Mouse (Mus musculus): ENCODE data around the gene Fkbp8. TPM values are rescaled to one million over a fixed set of nuclear protein-coding genes. Genes with fewer than 3 reads are reported as not detected.
"Not testable (repeated sequence)": the region's sequence is repeated elsewhere in the genome, so short reads cannot be mapped to it uniquely, and the experiment has no call there.

Fkbp8 gene
- polyA plus RNA-seq, 1 experiment from 2014 or later, result 360 TPM

- Histone ChIP-seq H3K36me3 (peaks cover 43% of the 10 kb centered on the region), H3K4me1 (replicated peaks) (peaks cover 73% of the 10 kb centered on the region), H3K27me3 (ENCODE audit: insufficient read depth, poor library complexity, severe bottlenecking) (peaks cover 41% of the 10 kb centered on the region), H3K27ac (peak overlapping the region; percentile 95), H3K4me3 (peak overlapping the region; percentile 64), H3K9me3 (no peaks in the 10 kb centered on the region)
- whole genome bisulfite sequencing, result 39% methylated on average over 32 of the region's 32 CpGs
- no peak for DNase-seq (ENCODE audit: low spot score)
These were observed 21.7 kb upstream of the Fkbp8 start for GRCm38 (mm10) chr8:70505698-70506327.

GRCm38 (mm10) chr8:70506328-70507026 is 21.0 kb upstream of the Fkbp8 start, which contains the start of gene Rex1bd:
Gene Rex1bd (minus strand): TSS chr8:70506752.
- DNase-seq (ENCODE audit: low spot score), result peak; percentile 97
- H3K36me3 ChIP-seq, result peaks cover 43% of the 10 kb centered on the region
- peaks cover 75% of the 10 kb centered on the region for H3K4me1 ChIP-seq (replicated peaks)
- peak within 1 kb of the TSS; percentile 95 for H3K27ac ChIP-seq
- peaks cover 35% of the 10 kb centered on the region for H3K27me3 ChIP-seq (ENCODE audit: insufficient read depth, poor library complexity, severe bottlenecking)
- H3K9me3 ChIP-seq, result no peaks in the 10 kb centered on the region
- peak within 1 kb of the TSS; percentile 64 for H3K4me3 ChIP-seq
- 3% methylated on average over 40 of the region's 40 CpGs for WGBS

GRCm38 (mm10) chr8:70507027-70507393 is 20.5 kb upstream of the Fkbp8 start:
- no peaks in the 10 kb centered on the region for H3K9me3 ChIP-seq
- DNase-seq (ENCODE audit: low spot score), result no peak
- H3K36me3 ChIP-seq, result peaks cover 47% of the 10 kb centered on the region
- H3K27ac ChIP-seq, result peak overlapping the region; percentile 95; the same call in 1 of the 2 replicates
- WGBS, result 63% methylated on average over 5 of the region's 5 CpGs
- peak overlapping the region; percentile 64 for H3K4me3 ChIP-seq
- H3K27me3 ChIP-seq (ENCODE audit: insufficient read depth, poor library complexity, severe bottlenecking), result peaks cover 29% of the 10 kb centered on the region
- H3K4me1 ChIP-seq (replicated peaks), result peaks cover 77% of the 10 kb centered on the region

- Histone ChIP-seq H3K4me1 (replicated peaks) (peaks cover 54% of the 10 kb centered on the region), H3K36me3 (peaks cover 56% of the 10 kb centered on the region), H3K27ac (peak overlapping the region; percentile 97), H3K27me3 (ENCODE audit: insufficient read depth, poor library complexity, severe bottlenecking) (peaks cover 5% of the 10 kb centered on the region), H3K4me3 (peak overlapping the region; percentile 92), H3K9me3 (no peaks in the 10 kb centered on the region)
- DNase-seq (ENCODE audit: low spot score), result no peak
- 17% methylated on average over 25 of the region's 25 CpGs for WGBS
These were observed 18.1 kb upstream of the Fkbp8 start for GRCm38 (mm10) chr8:70509281-70509952.

GRCm38 (mm10) chr8:70510228-70510915 is 17.2 kb upstream of the Fkbp8 start, which contains the start of gene Uba52:
Gene Uba52 (minus strand): TSS chr8:70510801.
- H3K4me3 ChIP-seq, result peak within 1 kb of the TSS; percentile 92
- peak within 1 kb of the TSS; percentile 97 for H3K27ac ChIP-seq
- H3K36me3 ChIP-seq, result peaks cover 61% of the 10 kb centered on the region

GRCm38 (mm10) chr8:70511174-70511573 is 16.4 kb upstream of the Fkbp8 start:
- 86% methylated on average over 6 of the region's 6 CpGs for WGBS
- peaks cover 36% of the 10 kb centered on the region for H3K4me1 ChIP-seq (replicated peaks)
- H3K9me3 ChIP-seq; H3K27me3 ChIP-seq (ENCODE audit: insufficient read depth, poor library complexity, severe bottlenecking); DNase-seq (ENCODE audit: low spot score): not testable (repeated sequence)
- H3K4me3 ChIP-seq, result peak overlapping the region; percentile 92
- H3K27ac ChIP-seq, result peak overlapping the region; percentile 97
- peaks cover 68% of the 10 kb centered on the region for H3K36me3 ChIP-seq

More at GRCm38 (mm10) chr8:70510228-70510915, 17.2 kb upstream of the Fkbp8 start, which contains the start of gene Uba52:
- DNase-seq (ENCODE audit: low spot score), result peak; percentile 98
- WGBS, result 1% methylated on average over 74 of the region's 74 CpGs
- no peaks in the 10 kb centered on the region for H3K9me3 ChIP-seq
- H3K4me1 ChIP-seq (replicated peaks), result peaks cover 44% of the 10 kb centered on the region
- H3K27me3 ChIP-seq (ENCODE audit: insufficient read depth, poor library complexity, severe bottlenecking), result no peaks in the 10 kb centered on the region

- peaks cover 74% of the 10 kb centered on the region for H3K36me3 ChIP-seq
- peak overlapping the region; percentile 92; the same call in 1 of the 2 replicates for H3K4me3 ChIP-seq
- no peak for DNase-seq (ENCODE audit: low spot score)
- H3K27ac ChIP-seq, result no peak overlapping the region
- WGBS, result 93% methylated on average over 2 of the region's 2 CpGs
- no peaks in the 10 kb centered on the region for H3K27me3 ChIP-seq (ENCODE audit: insufficient read depth, poor library complexity, severe bottlenecking)
- H3K4me1 ChIP-seq (replicated peaks), result peaks cover 33% of the 10 kb centered on the region
- H3K9me3 ChIP-seq, result no peaks in the 10 kb centered on the region
These were observed 15.8 kb upstream of the Fkbp8 start for GRCm38 (mm10) chr8:70511770-70512169.

- Histone ChIP-seq H3K36me3 (peaks cover 71% of the 10 kb centered on the region), H3K4me3 (no peak overlapping the region)
- 93% methylated on average over 11 of the region's 11 CpGs for WGBS
These were observed 15.1 kb upstream of the Fkbp8 start for GRCm38 (mm10) chr8:70512253-70512903.

GRCm38 (mm10) chr8:70513441-70513840 is 14.1 kb upstream of the Fkbp8 start:
- Histone ChIP-seq H3K27me3 (ENCODE audit: insufficient read depth, poor library complexity, severe bottlenecking) (no peaks in the 10 kb centered on the region), H3K27ac (no peak overlapping the region), H3K4me1 (replicated peaks) (peaks cover 27% of the 10 kb centered on the region), H3K4me3 (no peak overlapping the region), H3K9me3 (no peaks in the 10 kb centered on the region), H3K36me3 (peaks cover 71% of the 10 kb centered on the region)
- DNase-seq (ENCODE audit: low spot score), result no peak
- WGBS, result 85% methylated on average over 2 of the region's 2 CpGs

More at GRCm38 (mm10) chr8:70512253-70512903, 15.1 kb upstream of the Fkbp8 start:
- no peaks in the 10 kb centered on the region for H3K27me3 ChIP-seq (ENCODE audit: insufficient read depth, poor library complexity, severe bottlenecking)
- H3K27ac ChIP-seq, result no peak overlapping the region
- DNase-seq (ENCODE audit: low spot score), result no peak
- H3K4me1 ChIP-seq (replicated peaks), result peaks cover 29% of the 10 kb centered on the region
- H3K9me3 ChIP-seq, result no peaks in the 10 kb centered on the region

GRCm38 (mm10) chr8:70517940-70518643 is 9.4 kb upstream of the Fkbp8 start:
- Histone ChIP-seq H3K9me3 (no peaks in the 10 kb centered on the region), H3K36me3 (peaks cover 63% of the 10 kb centered on the region), H3K4me3 (no peak overlapping the region), H3K27ac (no peak overlapping the region), H3K4me1 (replicated peaks) (peaks cover 12% of the 10 kb centered on the region), H3K27me3 (ENCODE audit: insufficient read depth, poor library complexity, severe bottlenecking) (no peaks in the 10 kb centered on the region)
- DNase-seq (ENCODE audit: low spot score), result no peak
- WGBS, result 82% methylated on average over 10 of the region's 10 CpGs

- H3K4me1 ChIP-seq (replicated peaks), result peaks cover 17% of the 10 kb centered on the region
- no peak for DNase-seq (ENCODE audit: low spot score)
- no peaks in the 10 kb centered on the region for H3K9me3 ChIP-seq
- H3K36me3 ChIP-seq, result peaks cover 53% of the 10 kb centered on the region
- no peaks in the 10 kb centered on the region for H3K27me3 ChIP-seq (ENCODE audit: insufficient read depth, poor library complexity, severe bottlenecking)
- no peak overlapping the region for H3K27ac ChIP-seq
- H3K4me3 ChIP-seq, result no peak overlapping the region
- WGBS, result 92% methylated on average over 6 of the region's 6 CpGs
These were observed 8.5 kb upstream of the Fkbp8 start for GRCm38 (mm10) chr8:70519043-70519442.
